Mouse (Mus musculus): ENCODE data around the gene Arid1b. TPM values are rescaled to one million over a fixed set of nuclear protein-coding genes. Genes with fewer than 3 reads are reported as not detected.
A peak's percentile ranks its signal among the peaks of the same experiment; 100 is the strongest.

Gene Arid1b
- polyA plus RNA-seq, 1 experiment from 2014 or later, result 12.9 TPM

- ATAC-seq (replicated peaks; ENCODE audit: insufficient number of reproducible peaks, low FRiP score, low TSS enrichment, low read depth) (no peak), DNase-seq (ENCODE audit: low spot score) (no peak)
- H3K4me1 ChIP-seq (ENCODE audit: control insufficient read depth, insufficient read depth, low read length), result no peaks in the 10 kb centered on the region
- H3K36me3 ChIP-seq (replicated peaks; ENCODE audit: control insufficient read depth, insufficient read depth, low read depth, low read length), result no peaks in the 10 kb centered on the region
- H3K27ac ChIP-seq (replicated peaks; ENCODE audit: low read depth, low read length), result no peak overlapping the region
- H3K27me3 ChIP-seq (ENCODE audit: control insufficient read depth, insufficient read depth, low read length), result no peaks in the 10 kb centered on the region
- no peak overlapping the region for H3K4me3 ChIP-seq (ENCODE audit: low read depth, low read length)
- H3K9ac ChIP-seq (replicated peaks; ENCODE audit: low read length), result no peak overlapping the region
- WGBS, result 85% methylated on average over 10 of the region's 10 CpGs
- H3K4me2 ChIP-seq (ENCODE audit: low read depth, low read length), result no peak overlapping the region
- no peaks in the 10 kb centered on the region for H3K9me3 ChIP-seq (replicated peaks; ENCODE audit: control insufficient read depth, low read length)
These were observed 209.4 kb downstream of the Arid1b start for GRCm38 (mm10) chr17:5203346-5204102.

GRCm38 (mm10) chr17:5204103-5204665 lies 210.1 kb downstream of the Arid1b start:
- Histone ChIP-seq H3K27me3 (ENCODE audit: control insufficient read depth, insufficient read depth, low read length) (no peaks in the 10 kb centered on the region), H3K9ac (replicated peaks; ENCODE audit: low read length) (no peak overlapping the region), H3K4me2 (ENCODE audit: low read depth, low read length) (no peak overlapping the region), H3K4me1 (ENCODE audit: control insufficient read depth, insufficient read depth, low read length) (no peaks in the 10 kb centered on the region), H3K36me3 (replicated peaks; ENCODE audit: control insufficient read depth, insufficient read depth, low read depth, low read length) (no peaks in the 10 kb centered on the region), H3K4me3 (ENCODE audit: low read depth, low read length) (no peak overlapping the region), H3K27ac (replicated peaks; ENCODE audit: low read depth, low read length) (no peak overlapping the region), H3K9me3 (replicated peaks; ENCODE audit: control insufficient read depth, low read length) (no peaks in the 10 kb centered on the region)
- no peak for ATAC-seq (replicated peaks; ENCODE audit: insufficient number of reproducible peaks, low FRiP score, low TSS enrichment, low read depth)
- 90% methylated on average over 9 of the region's 9 CpGs for whole genome bisulfite sequencing
- no peak for DNase-seq (ENCODE audit: low spot score)

- Histone ChIP-seq H3K36me3 (replicated peaks; ENCODE audit: control insufficient read depth, insufficient read depth, low read depth, low read length) (no peaks in the 10 kb centered on the region), H3K9ac (replicated peaks; ENCODE audit: low read length) (no peak overlapping the region), H3K4me2 (ENCODE audit: low read depth, low read length) (no peak overlapping the region), H3K27me3 (ENCODE audit: control insufficient read depth, insufficient read depth, low read length) (no peaks in the 10 kb centered on the region), H3K9me3 (replicated peaks; ENCODE audit: control insufficient read depth, low read length) (no peaks in the 10 kb centered on the region), H3K27ac (replicated peaks; ENCODE audit: low read depth, low read length) (no peak overlapping the region), H3K4me1 (ENCODE audit: control insufficient read depth, insufficient read depth, low read length) (no peaks in the 10 kb centered on the region), H3K4me3 (ENCODE audit: low read depth, low read length) (no peak overlapping the region)
- WGBS, result 79% methylated on average over 7 of the region's 7 CpGs
- no peak for DNase-seq (ENCODE audit: low spot score)
- no peak for ATAC-seq (replicated peaks; ENCODE audit: insufficient number of reproducible peaks, low FRiP score, low TSS enrichment, low read depth)
These were observed 211.0 kb downstream of the Arid1b start for GRCm38 (mm10) chr17:5205163-5205581.

GRCm38 (mm10) chr17:5206731-5207130 lies 212.6 kb downstream of the Arid1b start:
- Histone ChIP-seq H3K9me3 (replicated peaks; ENCODE audit: control insufficient read depth, low read length) (no peaks in the 10 kb centered on the region), H3K4me3 (ENCODE audit: low read depth, low read length) (no peak overlapping the region), H3K9ac (replicated peaks; ENCODE audit: low read length) (no peak overlapping the region), H3K36me3 (replicated peaks; ENCODE audit: control insufficient read depth, insufficient read depth, low read depth, low read length) (no peaks in the 10 kb centered on the region), H3K27me3 (ENCODE audit: control insufficient read depth, insufficient read depth, low read length) (no peaks in the 10 kb centered on the region), H3K4me1 (ENCODE audit: control insufficient read depth, insufficient read depth, low read length) (no peaks in the 10 kb centered on the region), H3K27ac (replicated peaks; ENCODE audit: low read depth, low read length) (no peak overlapping the region), H3K4me2 (ENCODE audit: low read depth, low read length) (no peak overlapping the region)
- ATAC-seq (replicated peaks; ENCODE audit: insufficient number of reproducible peaks, low FRiP score, low TSS enrichment, low read depth) (no peak), DNase-seq (ENCODE audit: low spot score) (no peak)
- WGBS, result 74% methylated on average over 9 of the region's 9 CpGs

DNA sequence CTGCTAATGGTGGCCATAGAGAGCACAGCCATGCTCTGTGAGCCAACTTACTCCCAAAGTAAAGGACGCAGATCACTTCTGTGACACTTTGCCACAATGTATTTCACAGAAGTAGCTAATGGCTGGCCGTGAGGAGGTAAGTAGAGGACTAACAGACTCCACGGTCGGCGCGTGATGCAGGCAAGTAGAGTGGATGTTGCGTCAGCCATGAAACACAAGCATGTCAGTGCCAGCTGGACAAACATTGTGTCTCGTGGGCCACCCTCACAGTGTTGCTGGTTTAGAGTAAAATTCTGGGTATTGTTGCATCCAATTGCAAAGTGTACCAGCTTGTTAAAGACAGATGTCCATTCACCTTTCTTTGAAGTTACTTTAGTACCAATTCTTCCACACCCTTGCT lies 213.7 kb downstream of the Arid1b start:
- no peaks in the 10 kb centered on the region for H3K9me3 ChIP-seq (replicated peaks; ENCODE audit: control insufficient read depth, low read length)
- H3K4me1 ChIP-seq (ENCODE audit: control insufficient read depth, insufficient read depth, low read length), result no peaks in the 10 kb centered on the region
- H3K4me3 ChIP-seq (ENCODE audit: low read depth, low read length), result no peak overlapping the region
- no peak overlapping the region for H3K9ac ChIP-seq (replicated peaks; ENCODE audit: low read length)
- DNase-seq (ENCODE audit: low spot score) (no peak), ATAC-seq (replicated peaks; ENCODE audit: insufficient number of reproducible peaks, low FRiP score, low TSS enrichment, low read depth) (no peak)
- H3K27me3 ChIP-seq (ENCODE audit: control insufficient read depth, insufficient read depth, low read length), result no peaks in the 10 kb centered on the region
- WGBS, result 84% methylated on average over 8 of the region's 8 CpGs
- no peak overlapping the region for H3K4me2 ChIP-seq (ENCODE audit: low read depth, low read length)
- no peak overlapping the region for H3K27ac ChIP-seq (replicated peaks; ENCODE audit: low read depth, low read length)
- H3K36me3 ChIP-seq (replicated peaks; ENCODE audit: control insufficient read depth, insufficient read depth, low read depth, low read length), result no peaks in the 10 kb centered on the region

DNA sequence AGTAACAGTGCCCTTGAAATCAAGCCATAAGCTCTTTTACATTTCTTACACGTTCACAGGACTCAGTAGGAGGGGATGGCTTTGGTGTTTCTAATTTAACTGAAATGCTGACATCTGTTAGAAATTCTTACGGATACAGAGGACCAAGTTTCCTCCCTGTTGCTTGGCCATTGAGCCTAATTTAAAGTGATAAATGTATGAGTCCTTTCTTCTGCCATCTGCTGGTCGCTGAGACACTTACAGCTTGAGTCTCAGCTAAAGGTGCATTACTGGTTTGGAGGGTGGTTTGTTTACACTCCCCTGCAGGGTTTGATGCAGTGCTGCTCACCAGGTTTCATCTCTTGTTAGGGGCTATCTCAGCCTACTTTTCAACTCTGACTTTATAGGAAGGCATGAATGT lies 214.2 kb downstream of the Arid1b start:
- Histone ChIP-seq H3K4me1 (ENCODE audit: control insufficient read depth, insufficient read depth, low read length) (no peaks in the 10 kb centered on the region), H3K9ac (replicated peaks; ENCODE audit: low read length) (no peak overlapping the region), H3K9me3 (replicated peaks; ENCODE audit: control insufficient read depth, low read length) (no peaks in the 10 kb centered on the region), H3K27ac (replicated peaks; ENCODE audit: low read depth, low read length) (no peak overlapping the region), H3K4me3 (ENCODE audit: low read depth, low read length) (no peak overlapping the region), H3K4me2 (ENCODE audit: low read depth, low read length) (no peak overlapping the region), H3K27me3 (ENCODE audit: control insufficient read depth, insufficient read depth, low read length) (no peaks in the 10 kb centered on the region), H3K36me3 (replicated peaks; ENCODE audit: control insufficient read depth, insufficient read depth, low read depth, low read length) (no peaks in the 10 kb centered on the region)
- WGBS, result 25% methylated on average over 3 of the region's 3 CpGs
- ATAC-seq (replicated peaks; ENCODE audit: insufficient number of reproducible peaks, low FRiP score, low TSS enrichment, low read depth) (no peak), DNase-seq (ENCODE audit: low spot score) (peak; percentile 49)

- DNase-seq (ENCODE audit: low spot score) (no peak), ATAC-seq (replicated peaks; ENCODE audit: insufficient number of reproducible peaks, low FRiP score, low TSS enrichment, low read depth) (no peak)
- 66% methylated on average over 1 of the region's 1 CpGs for WGBS
- H3K36me3 ChIP-seq (replicated peaks; ENCODE audit: control insufficient read depth, insufficient read depth, low read depth, low read length), result no peaks in the 10 kb centered on the region
- H3K27me3 ChIP-seq (ENCODE audit: control insufficient read depth, insufficient read depth, low read length), result no peaks in the 10 kb centered on the region
- no peak overlapping the region for H3K27ac ChIP-seq (replicated peaks; ENCODE audit: low read depth, low read length)
- no peaks in the 10 kb centered on the region for H3K9me3 ChIP-seq (replicated peaks; ENCODE audit: control insufficient read depth, low read length)
- no peak overlapping the region for H3K4me3 ChIP-seq (ENCODE audit: low read depth, low read length)
- no peak overlapping the region for H3K9ac ChIP-seq (replicated peaks; ENCODE audit: low read length)
- no peak overlapping the region for H3K4me2 ChIP-seq (ENCODE audit: low read depth, low read length)
- no peaks in the 10 kb centered on the region for H3K4me1 ChIP-seq (ENCODE audit: control insufficient read depth, insufficient read depth, low read length)
These were observed 214.9 kb downstream of the Arid1b start for GRCm38 (mm10) chr17:5209076-5209475.

DNA sequence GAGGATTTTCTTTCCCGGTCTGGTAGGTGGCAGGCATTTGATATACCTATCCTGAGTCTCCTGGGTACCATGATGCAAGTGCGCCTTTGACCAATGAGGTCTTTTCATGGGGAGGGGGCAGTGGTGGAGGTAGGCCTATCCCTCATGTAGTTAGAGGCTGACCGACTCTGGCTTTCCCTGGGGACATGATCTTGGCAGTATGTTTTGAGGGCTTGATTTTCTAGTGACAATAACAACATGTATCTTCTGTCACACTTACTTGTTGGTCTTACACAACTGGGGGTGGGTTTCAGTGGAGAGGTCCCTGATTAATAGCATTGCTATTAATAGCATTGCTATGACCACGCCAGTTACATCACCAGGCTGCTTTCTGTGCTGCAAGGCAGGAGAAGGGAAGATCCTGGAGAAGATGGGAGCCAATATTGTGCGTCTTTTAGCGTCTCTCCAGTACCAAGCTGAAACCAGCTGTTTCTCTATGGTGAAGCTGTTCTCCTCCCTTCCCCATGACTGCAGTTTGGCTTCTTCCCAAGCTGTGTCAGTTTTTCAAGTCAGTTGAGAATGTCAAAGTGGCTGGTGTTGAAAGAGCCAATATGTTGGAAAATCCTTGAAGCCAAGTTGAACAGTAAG lies 216.1 kb downstream of the Arid1b start:
- WGBS, result 81% methylated on average over 6 of the region's 6 CpGs
- Histone ChIP-seq H3K4me1 (ENCODE audit: control insufficient read depth, insufficient read depth, low read length) (no peaks in the 10 kb centered on the region), H3K27ac (replicated peaks; ENCODE audit: low read depth, low read length) (no peak overlapping the region), H3K27me3 (ENCODE audit: control insufficient read depth, insufficient read depth, low read length) (no peaks in the 10 kb centered on the region), H3K9me3 (replicated peaks; ENCODE audit: control insufficient read depth, low read length) (no peaks in the 10 kb centered on the region), H3K36me3 (replicated peaks; ENCODE audit: control insufficient read depth, insufficient read depth, low read depth, low read length) (no peaks in the 10 kb centered on the region), H3K4me3 (ENCODE audit: low read depth, low read length) (no peak overlapping the region), H3K9ac (replicated peaks; ENCODE audit: low read length) (no peak overlapping the region), H3K4me2 (ENCODE audit: low read depth, low read length) (no peak overlapping the region)
- DNase-seq (ENCODE audit: low spot score), result no peak
- ATAC-seq (replicated peaks; ENCODE audit: insufficient number of reproducible peaks, low FRiP score, low TSS enrichment, low read depth), result no peak
